Mouse (Mus musculus) left cerebral cortex, adult 2 months (tissue): ENCODE measurements around the gene E2f6. TPM values are rescaled to one million over a fixed set of nuclear protein-coding genes. Genes with fewer than 3 reads are reported as not detected.

Experiments
- DNase-seq, 2 experiments: peaks; one replicate each; pipeline ENCODE4 v3.0.0; 2021 to 2022; ENCODE audit warnings: low spot score in 2 of 2, mixed read lengths in 1 of 2; ENCODE audit errors: extremely low spot score in 1 of 2
- H3K27ac ChIP-seq: fragments of 200-600 bp; 2 replicates; pipeline ENCODE4 v1.8.1; 2022
- H3K4me3 ChIP-seq: fragments of 200-600 bp; 2 replicates; pipeline ENCODE4 v1.8.1; 2022
- CTCF ChIP-seq: fragments of 200-600 bp; IDR thresholded peaks from 2 replicates; pipeline ENCODE4 v1.8.1; 2022; ENCODE audit warnings: antibody characterized with exemption, mild to moderate bottlenecking, moderate library complexity
- intact Hi-C: fragments of 180-260 bp; cut with DNase I; formaldehyde crosslinking; loops from one replicate; pipeline ENCODE4 v1.15.1; 2025
- total RNA-seq, 2 experiments: library from RNA; stranded (reverse); gene quantifications; 2 replicates each; pipeline ENCODE4 v1.2.3; 2021

E2f6 gene
- total RNA-seq, 2 experiments from 2014 or later, result 38.1 to 45.8 TPM

DNA sequence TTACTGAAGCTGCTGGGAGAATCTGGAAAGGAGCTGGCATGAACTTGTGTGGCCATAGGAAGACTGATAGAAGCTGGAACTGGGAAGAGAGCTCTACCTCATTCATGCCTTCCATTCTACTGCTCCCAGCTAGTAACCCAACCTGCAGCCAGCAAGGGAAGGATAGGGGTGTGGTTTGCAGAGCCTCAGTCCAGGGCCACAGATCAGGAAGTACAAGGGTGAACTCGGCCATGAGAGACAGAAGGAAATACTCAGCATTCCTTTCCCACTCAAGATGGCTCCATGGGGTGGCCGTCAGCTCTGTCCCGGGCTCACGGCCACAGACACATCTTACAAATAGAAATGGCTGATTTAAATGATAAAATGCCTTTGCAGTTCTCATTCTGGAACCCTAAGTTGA lies 20.3 kb downstream of the E2f6 start:
- Histone ChIP-seq H3K27ac (no peak overlapping the region), H3K4me3 (no peak overlapping the region)
- DNase-seq, result no peak
- intact Hi-C loops, result no loop called here
- TF ChIP-seq CTCF, result no peak

- intact Hi-C loops, result no loop called here
- Histone ChIP-seq H3K27ac (no peak overlapping the region), H3K4me3 (no peak overlapping the region)
- TF ChIP-seq CTCF, result no peak
- DNase-seq, result no peak
Measured at GRCm38 (mm10) chr12:16834701-16835100, 23.9 kb downstream of the E2f6 start.

DNA sequence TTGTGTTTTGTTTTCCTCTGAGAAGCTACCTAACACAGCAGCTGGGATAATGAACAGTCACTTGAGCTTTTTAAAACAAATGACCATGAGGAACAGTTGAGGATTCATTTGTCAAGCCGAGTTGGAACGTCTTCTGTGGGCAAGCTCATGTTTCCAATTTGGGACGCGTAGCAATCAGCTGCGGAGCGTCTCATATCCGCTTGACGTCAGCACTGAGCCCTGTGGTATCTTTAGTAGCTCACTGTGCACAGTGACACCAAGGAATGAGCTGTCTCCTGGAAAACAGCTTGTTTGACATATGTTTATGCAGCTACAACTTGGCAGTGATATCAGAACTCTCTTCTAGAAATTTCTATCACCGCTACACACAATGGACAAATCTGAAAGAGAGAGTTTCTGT lies 25.4 kb downstream of the E2f6 start:
- intact Hi-C loops, result loop anchor here (2.0 kb wide), 2 partner anchors 15 to 61 kb away; no protein-coding TSS in a partner anchor
- H3K27ac ChIP-seq, result peak overlapping the region; percentile 80
- DNase-seq, result peak; percentile 66 to 76
- peak; percentile 33 for TF ChIP-seq CTCF
- no peak overlapping the region for H3K4me3 ChIP-seq

DNA sequence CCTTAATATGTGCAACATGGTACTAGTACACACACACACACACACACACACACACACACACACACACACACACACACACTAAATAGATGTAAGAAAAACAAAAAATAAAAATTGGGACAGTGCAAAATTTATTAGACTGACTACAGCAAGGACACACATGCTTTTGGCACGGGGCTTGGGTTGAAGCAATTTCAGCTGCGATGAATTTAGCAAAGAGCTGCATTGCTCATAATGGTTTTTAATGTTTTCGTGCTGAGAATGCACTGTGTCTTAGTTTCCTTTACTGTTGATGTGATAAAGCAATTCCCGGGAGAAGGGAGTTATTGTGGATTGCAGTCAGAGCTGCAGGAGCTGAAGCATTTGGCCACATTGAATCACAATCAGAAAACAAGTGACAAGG lies 27.0 kb downstream of the E2f6 start:
- Histone ChIP-seq H3K27ac (no peak overlapping the region), H3K4me3 (no peak overlapping the region)
- no peak for TF ChIP-seq CTCF
- intact Hi-C loops, result loop anchor here (2.0 kb wide), 2 partner anchors 13 to 59 kb away; no protein-coding TSS in a partner anchor
- no peak for DNase-seq

DNA sequence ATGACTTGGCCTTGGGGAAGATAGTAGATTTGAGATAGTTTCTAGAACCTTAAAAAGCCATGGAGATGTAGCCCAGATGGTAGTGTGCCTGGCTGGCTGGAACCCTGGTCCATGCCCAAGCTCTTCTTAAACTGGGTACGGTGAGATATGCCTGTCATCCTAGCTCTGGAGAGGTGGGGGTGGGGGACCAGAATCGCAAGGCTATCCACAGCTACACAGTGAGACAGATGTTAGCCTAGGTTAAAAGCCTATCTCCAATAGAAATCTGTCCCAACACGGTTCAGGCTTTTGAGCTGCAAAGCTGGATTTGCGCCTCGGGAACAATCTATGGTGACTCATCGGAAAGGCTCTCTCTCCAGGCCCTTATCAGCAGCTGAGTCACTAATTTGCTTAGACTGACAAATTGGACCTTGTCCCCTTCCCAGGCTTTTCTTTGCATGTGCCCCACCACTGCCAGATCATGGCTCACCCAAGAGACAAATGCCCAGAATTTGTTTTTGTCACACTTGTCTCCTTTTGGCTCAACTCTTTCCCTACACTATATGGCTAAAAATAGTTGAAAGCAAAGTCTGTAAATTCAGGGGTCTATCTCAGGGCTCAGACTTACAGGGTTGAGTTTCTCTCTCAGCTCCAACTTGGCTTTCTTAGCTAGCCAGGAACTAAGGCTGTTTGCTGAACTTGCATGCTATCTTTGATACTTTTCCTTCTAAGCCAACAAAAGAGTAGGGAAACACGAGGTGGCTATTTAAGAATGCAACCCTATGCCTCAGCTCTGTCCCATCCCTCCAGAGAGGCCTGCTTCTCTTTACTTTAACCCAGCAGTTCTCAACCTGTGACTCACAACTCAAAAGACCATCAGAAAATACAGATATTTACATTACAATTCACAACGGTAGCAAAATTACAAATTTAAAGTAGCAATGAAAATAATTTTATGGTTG lies 30.3 kb downstream of the E2f6 start:
- TF ChIP-seq CTCF, result no peak
- DNase-seq, result no peak
- intact Hi-C loops, result no loop called here
- Histone ChIP-seq H3K4me3 (no peak overlapping the region), H3K27ac (no peak overlapping the region)

DNA sequence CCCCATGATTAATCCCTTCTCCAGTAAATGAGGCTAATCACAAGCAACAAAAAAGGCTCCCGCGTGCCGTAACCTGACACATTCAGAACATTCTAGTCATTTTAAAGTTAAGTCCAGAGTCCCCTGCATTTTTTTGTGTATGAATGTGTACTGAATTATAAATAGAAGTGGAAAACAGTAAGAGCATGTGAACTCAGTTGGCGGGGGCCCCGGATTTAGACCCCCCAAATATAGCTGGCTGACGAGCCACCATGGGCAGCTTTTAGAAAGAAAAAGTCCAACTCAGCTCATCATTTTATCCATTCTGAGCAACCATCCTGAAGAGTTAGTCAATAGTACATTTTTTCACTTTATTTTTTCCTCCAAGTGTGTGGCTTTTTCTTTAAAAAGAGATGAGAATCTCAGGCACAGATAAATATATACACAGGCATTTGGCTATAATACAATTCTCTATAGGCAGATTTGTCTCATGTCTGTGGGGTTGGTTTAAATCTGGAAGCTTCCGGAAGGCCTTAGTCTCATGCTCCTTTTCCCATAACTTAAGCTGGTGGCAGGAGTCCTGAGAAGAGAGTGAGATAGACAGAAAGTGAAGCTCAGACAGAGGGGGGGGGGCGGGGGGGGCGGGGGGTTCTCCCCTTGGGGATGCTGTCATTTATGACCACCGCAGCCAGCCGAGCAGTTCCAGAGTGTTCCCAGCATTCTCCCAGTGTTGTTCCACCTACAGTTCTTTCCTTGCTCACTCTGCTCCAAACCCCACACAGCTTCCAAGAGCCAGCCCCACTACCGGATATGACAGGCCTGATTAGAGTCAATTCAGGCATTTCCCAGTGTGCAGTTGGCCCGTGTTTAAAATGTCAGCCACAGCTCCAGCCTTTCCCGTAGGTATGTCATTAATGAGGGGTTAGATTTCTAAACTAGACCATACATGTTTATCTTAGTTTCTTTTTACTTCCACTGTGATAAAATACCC lies 34.1 kb downstream of the E2f6 start:
- no peak overlapping the region for H3K4me3 ChIP-seq
- peak overlapping the region; percentile 71 for H3K27ac ChIP-seq
- DNase-seq, result no peak
- no peak for TF ChIP-seq CTCF
- intact Hi-C loops, result no loop called here

DNA sequence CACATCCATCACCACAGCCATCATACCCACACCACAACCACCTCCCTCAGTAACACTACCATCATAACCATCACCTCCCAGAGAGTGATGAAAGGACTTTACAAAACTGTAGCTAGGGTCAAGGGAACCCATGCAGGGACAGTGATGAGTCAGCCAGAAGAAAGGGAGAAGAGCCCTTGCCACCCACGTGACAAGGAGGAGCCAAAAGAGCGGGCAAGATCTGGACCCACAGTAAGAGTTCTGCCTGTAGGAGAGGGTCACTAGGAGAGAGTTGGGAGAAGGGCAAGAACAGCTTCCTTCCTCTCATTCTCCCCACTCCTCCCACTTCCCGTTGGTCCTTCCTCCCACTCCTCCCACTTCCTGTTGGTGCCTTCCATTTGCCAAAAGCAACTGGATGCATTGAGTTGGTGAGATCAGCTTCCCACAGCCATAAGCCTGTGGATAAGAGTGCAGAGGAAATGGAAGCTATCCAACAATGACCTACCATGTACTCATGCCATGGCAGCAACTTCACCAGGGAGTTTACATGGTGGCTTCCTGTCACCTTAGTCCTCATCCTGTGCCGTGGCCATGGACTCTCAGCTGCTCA lies 36.5 kb downstream of the E2f6 start:
- TF ChIP-seq CTCF, result no peak
- intact Hi-C loops, result no loop called here
- no peak overlapping the region for H3K4me3 ChIP-seq
- DNase-seq, result no peak
- no peak overlapping the region for H3K27ac ChIP-seq

- no peak for DNase-seq
- intact Hi-C loops, result no loop called here
- Histone ChIP-seq H3K4me3 (no peak overlapping the region), H3K27ac (no peak overlapping the region)
- no peak for TF ChIP-seq CTCF
Measured at GRCm38 (mm10) chr12:16848501-16848900, 37.7 kb downstream of the E2f6 start.

GRCm38 (mm10) chr12:16849821-16850220 lies 39.1 kb downstream of the E2f6 start:
- no peak for TF ChIP-seq CTCF
- intact Hi-C loops, result loop anchor here (2.0 kb wide), 3 partner anchors 13 to 55 kb away; partner anchors contain the start of gene Rock2
- H3K27ac ChIP-seq, result peak overlapping the region; percentile 89
- no peak overlapping the region for H3K4me3 ChIP-seq
- DNase-seq, result no peak

DNA sequence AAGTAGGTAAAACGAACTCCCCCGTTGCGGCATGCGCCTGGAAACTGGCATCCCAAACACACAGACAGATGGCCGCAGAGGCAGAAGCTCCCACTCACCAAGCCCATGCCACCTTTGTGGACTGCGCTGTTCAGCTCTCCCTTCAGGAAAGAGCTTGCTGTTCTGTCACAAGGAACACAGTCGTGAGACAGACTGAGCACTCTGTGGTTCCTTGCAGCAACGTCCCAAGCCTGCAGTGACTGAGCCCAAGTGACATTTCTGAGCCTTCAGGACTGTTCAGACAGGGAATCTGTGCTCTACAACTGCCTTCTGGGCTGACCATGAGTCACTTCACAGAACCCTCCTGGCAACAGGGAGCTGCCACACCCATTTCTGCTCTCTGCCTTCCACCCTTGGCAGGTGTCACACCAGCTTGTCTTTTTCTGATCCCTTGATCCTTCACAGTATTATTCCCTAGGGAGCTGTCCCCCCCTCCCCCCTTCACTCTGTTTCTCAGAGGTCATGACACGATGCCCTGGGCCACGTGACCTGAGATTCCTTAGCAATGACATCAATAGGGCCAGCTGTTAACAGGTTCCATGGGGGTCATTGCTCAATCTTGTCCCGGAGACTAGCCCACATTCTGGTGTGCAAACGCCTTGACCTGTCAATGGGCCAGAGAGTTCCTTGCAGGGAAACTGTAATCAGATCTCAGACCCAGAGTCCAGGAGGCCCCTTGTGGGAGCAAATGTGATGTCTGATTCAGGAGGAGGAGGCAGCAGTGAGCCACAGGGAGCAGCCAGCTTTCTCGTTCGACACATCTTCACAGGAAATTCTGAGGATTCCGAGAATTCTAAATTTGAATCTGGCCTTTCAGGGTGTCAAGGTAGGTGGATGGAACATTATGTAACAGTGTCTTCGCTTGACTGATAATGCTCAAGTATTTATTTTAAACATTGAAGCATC lies 39.9 kb downstream of the E2f6 start:
- intact Hi-C loops, result loop anchor here (2.0 kb wide), 3 partner anchors 14 to 54 kb away; partner anchors contain the start of gene Rock2
- peak overlapping the region; percentile 89 for H3K27ac ChIP-seq
- H3K4me3 ChIP-seq, result no peak overlapping the region
- peak; percentile 40 for TF ChIP-seq CTCF
- peak; percentile 50 to 66 for DNase-seq
